Mouse (Mus musculus): Measurements from ENCODE around the gene Polrmt. TPM values are rescaled to one million over a fixed set of nuclear protein-coding genes. Genes with fewer than 3 reads are reported as not detected.

Gene Polrmt
- polyA plus RNA-seq, 1 experiment from 2014 or later, result 30.9 TPM

Other genes with a start within 250 kb of the Polrmt start
- gene Plpp2, start 212.8 kb downstream of the Polrmt start, polyA plus RNA-seq (2015; fragmentation: Nextera tagmentation; extraction: Ambion mirVana), result 10.9 and 13.1 TPM in 2 replicates
- gene Mier2, start 191.4 kb downstream of the Polrmt start, polyA plus RNA-seq (2015; fragmentation: Nextera tagmentation; extraction: Ambion mirVana), result 32.9 and 33.5 TPM in 2 replicates
- not detected in 2 replicates for gene Theg, start 159.2 kb downstream of the Polrmt start, polyA plus RNA-seq (2015; fragmentation: Nextera tagmentation; extraction: Ambion mirVana)
- gene C2cd4c, start 132.6 kb downstream of the Polrmt start, polyA plus RNA-seq (2015; fragmentation: Nextera tagmentation; extraction: Ambion mirVana), result not detected in 2 replicates
- 1.9 and 2.6 TPM in 2 replicates for gene Shc2, start 108.7 kb downstream of the Polrmt start, polyA plus RNA-seq (2015; fragmentation: Nextera tagmentation; extraction: Ambion mirVana)
- not detected in 2 replicates for gene Odf3l2, start 100.8 kb downstream of the Polrmt start, polyA plus RNA-seq (2015; fragmentation: Nextera tagmentation; extraction: Ambion mirVana)
- gene Madcam1, start 82.0 kb downstream of the Polrmt start, polyA plus RNA-seq (2015; fragmentation: Nextera tagmentation; extraction: Ambion mirVana), result 0.82 and 1.2 TPM in 2 replicates
- 41.4 and 43.1 TPM in 2 replicates for gene Tpgs1, start 77.2 kb downstream of the Polrmt start, polyA plus RNA-seq (2015; fragmentation: Nextera tagmentation; extraction: Ambion mirVana)
- 122 and 136 TPM in 2 replicates for gene Cdc34, start 64.4 kb downstream of the Polrmt start, polyA plus RNA-seq (2015; fragmentation: Nextera tagmentation; extraction: Ambion mirVana)
- gene Gzmm, start 57.6 kb downstream of the Polrmt start, polyA plus RNA-seq (2015; fragmentation: Nextera tagmentation; extraction: Ambion mirVana), result 0.67 and 1.0 TPM in 2 replicates
- 1,093 and 1,212 TPM in 2 replicates for gene Bsg, start 42.1 kb downstream of the Polrmt start, polyA plus RNA-seq (2015; fragmentation: Nextera tagmentation; extraction: Ambion mirVana)
- gene Hcn2, start 29.9 kb downstream of the Polrmt start, polyA plus RNA-seq (2015; fragmentation: Nextera tagmentation; extraction: Ambion mirVana), result 0.06 and 0.09 TPM in 2 replicates
- gene Fgf22, start 8.5 kb upstream of the Polrmt start, polyA plus RNA-seq (2015; fragmentation: Nextera tagmentation; extraction: Ambion mirVana), result 0.17 TPM in 1 of 2 replicates, not detected in the other
- gene Rnf126, start 20.4 kb upstream of the Polrmt start, polyA plus RNA-seq (2015; fragmentation: Nextera tagmentation; extraction: Ambion mirVana), result 61.4 and 66.3 TPM in 2 replicates
- gene Fstl3, start 30.7 kb upstream of the Polrmt start, polyA plus RNA-seq (2015; fragmentation: Nextera tagmentation; extraction: Ambion mirVana), result 23.8 and 27.3 TPM in 2 replicates
- gene Prss57, start 44.4 kb upstream of the Polrmt start, polyA plus RNA-seq (2015; fragmentation: Nextera tagmentation; extraction: Ambion mirVana), result 0.51 TPM in 1 of 2 replicates, not detected in the other
- 67.1 and 69.3 TPM in 2 replicates for gene Palm, start 47.0 kb upstream of the Polrmt start, polyA plus RNA-seq (2015; fragmentation: Nextera tagmentation; extraction: Ambion mirVana)
- 1.2 and 1.4 TPM in 2 replicates for gene Misp, start 74.4 kb upstream of the Polrmt start, polyA plus RNA-seq (2015; fragmentation: Nextera tagmentation; extraction: Ambion mirVana)
- gene Ptbp1, start 107.8 kb upstream of the Polrmt start, polyA plus RNA-seq (2015; fragmentation: Nextera tagmentation; extraction: Ambion mirVana), result 122 and 141 TPM in 2 replicates
- gene Prtn3, start 127.9 kb upstream of the Polrmt start, polyA plus RNA-seq (2015; fragmentation: Nextera tagmentation; extraction: Ambion mirVana), result 2.5 and 2.6 TPM in 2 replicates
- gene Plppr3, start 128.1 kb upstream of the Polrmt start, polyA plus RNA-seq (2015; fragmentation: Nextera tagmentation; extraction: Ambion mirVana), result 15.8 and 16.4 TPM in 2 replicates
- gene Elane, start 139.7 kb upstream of the Polrmt start, polyA plus RNA-seq (2015; fragmentation: Nextera tagmentation; extraction: Ambion mirVana), result 0.25 and 0.96 TPM in 2 replicates
- not detected in 2 replicates for gene Cfd, start 144.3 kb upstream of the Polrmt start, polyA plus RNA-seq (2015; fragmentation: Nextera tagmentation; extraction: Ambion mirVana)
- 41.8 and 42.1 TPM in 2 replicates for gene Med16, start 162.3 kb upstream of the Polrmt start, polyA plus RNA-seq (2015; fragmentation: Nextera tagmentation; extraction: Ambion mirVana)
- 1.7 TPM in 1 of 2 replicates, not detected in the other for gene Gm26602, start 164.3 kb upstream of the Polrmt start, polyA plus RNA-seq (2015; fragmentation: Nextera tagmentation; extraction: Ambion mirVana)
- gene Kiss1r, start 170.4 kb upstream of the Polrmt start, polyA plus RNA-seq (2015; fragmentation: Nextera tagmentation; extraction: Ambion mirVana), result 0.60 and 0.67 TPM in 2 replicates
- gene R3hdm4, start 174.6 kb upstream of the Polrmt start, polyA plus RNA-seq (2015; fragmentation: Nextera tagmentation; extraction: Ambion mirVana), result 95.6 and 100 TPM in 2 replicates
- 3.4 and 4.2 TPM in 2 replicates for gene Arid3a, start 180.5 kb upstream of the Polrmt start, polyA plus RNA-seq (2015; fragmentation: Nextera tagmentation; extraction: Ambion mirVana)
- gene Wdr18, start 213.6 kb upstream of the Polrmt start, polyA plus RNA-seq (2015; fragmentation: Nextera tagmentation; extraction: Ambion mirVana), result 72.4 and 80.9 TPM in 2 replicates
- gene Grin3b, start 224.1 kb upstream of the Polrmt start, polyA plus RNA-seq (2015; fragmentation: Nextera tagmentation; extraction: Ambion mirVana), result 0.09 and 0.11 TPM in 2 replicates
- 10.6 and 12.8 TPM in 2 replicates for gene Tmem259, start 237.7 kb upstream of the Polrmt start, polyA plus RNA-seq (2015; fragmentation: Nextera tagmentation; extraction: Ambion mirVana)
- 264 and 271 TPM in 2 replicates for gene Cnn2, start 242.0 kb upstream of the Polrmt start, polyA plus RNA-seq (2015; fragmentation: Nextera tagmentation; extraction: Ambion mirVana)
- 2.2 and 2.6 TPM in 2 replicates for gene Abca7, start 249.9 kb upstream of the Polrmt start, polyA plus RNA-seq (2015; fragmentation: Nextera tagmentation; extraction: Ambion mirVana)

Data from heart, embryonic 13.5 days (tissue).